Mouse (Mus musculus) embryo, embryonic 11.5 days (tissue): ENCODE results near the gene March1.
A peak's percentile ranks its signal among the peaks of the same experiment; 100 is the strongest.

ENCODE experiments used
- DNase-seq: peaks from one replicate; pipeline ENCODE4 v3.0.0-alpha.2; 2012; ENCODE audit warnings: low read depth, low spot score

The March1 gene

DNA sequence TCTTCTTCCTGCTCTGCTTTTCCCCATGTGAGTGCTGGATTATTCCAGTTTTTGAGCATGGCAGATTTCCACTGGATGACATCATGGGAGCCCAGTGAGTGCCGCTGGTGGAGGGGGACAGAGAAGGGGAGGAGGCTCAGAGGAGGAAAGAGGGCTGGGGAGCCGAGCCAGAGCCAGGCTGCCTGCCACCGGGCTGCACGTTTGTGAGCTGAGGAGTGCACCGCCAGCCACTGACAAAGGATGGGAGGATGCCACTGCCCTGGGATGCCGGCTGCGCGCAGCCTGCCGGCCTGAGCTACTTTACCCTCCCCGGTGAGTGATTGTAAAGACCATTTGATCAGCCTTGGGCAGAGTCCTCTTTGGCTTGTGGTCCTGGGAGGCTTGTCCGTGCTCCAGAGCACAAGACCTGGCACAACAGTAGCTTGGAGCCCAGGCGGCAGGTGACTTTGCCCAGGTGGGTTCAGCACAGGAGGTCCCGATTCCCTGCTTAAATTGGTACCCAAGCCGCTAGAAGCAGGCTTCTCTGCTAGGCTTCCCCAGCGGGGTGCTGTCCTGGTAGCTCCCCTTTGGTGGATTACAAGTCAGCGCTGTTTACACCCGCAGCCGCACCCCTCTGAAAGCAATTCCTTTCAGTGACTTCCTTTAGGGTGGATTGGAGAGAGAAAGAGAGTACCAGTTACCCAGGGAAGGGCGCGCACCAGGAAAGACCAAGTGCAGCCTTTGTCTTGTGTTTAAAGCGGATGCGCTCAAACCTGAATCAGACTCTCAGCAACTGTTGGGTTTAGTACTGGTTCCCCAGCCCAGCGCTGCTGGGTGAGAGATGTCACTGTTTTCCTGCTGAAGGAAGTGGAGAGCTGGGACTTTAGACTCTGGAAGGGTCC lies at the start of gene March1:
Gene March1 (plus strand): TSS at position 30 of the 881 bp plus-strand sequence.
- DNase-seq: no peak

DNA sequence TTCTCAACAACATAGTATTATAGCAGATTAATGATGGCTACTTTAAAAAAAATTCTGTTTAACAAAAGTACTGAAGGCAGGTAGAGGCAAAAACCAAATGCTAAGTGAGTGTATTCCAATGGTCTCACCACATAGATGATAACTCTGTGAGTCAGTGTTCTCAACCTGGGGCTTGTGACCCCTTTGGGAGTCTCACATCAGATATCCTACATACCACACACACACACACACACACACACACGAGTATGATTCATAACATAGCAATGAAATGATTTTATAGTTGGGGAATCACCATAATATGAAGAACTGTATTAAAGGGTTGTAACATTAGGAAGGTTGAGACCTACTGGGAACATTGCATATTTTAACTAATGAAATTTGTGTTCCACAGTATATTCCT lies 30.8 kb upstream of the March1 start:
- no peak for DNase-seq

DNA sequence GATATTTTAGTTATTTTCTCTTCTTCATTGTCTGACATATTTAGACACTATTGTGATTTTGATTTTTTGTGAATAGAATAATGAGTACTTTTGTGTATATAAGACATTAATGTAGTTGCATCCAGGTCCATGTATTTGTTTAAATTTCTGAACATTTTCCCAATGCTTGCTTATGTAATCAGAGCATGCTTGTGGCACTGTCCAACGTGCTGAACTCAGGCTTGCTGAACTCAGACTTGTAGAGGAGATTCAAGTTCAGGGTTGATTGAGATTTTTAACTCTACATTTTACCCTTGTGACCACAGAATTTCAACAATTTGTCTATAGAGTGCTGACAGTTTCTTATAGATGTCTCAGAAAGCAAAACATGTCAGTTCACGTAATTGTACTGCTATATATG lies 14.5 kb upstream of the March1 start:
- peak; percentile 23 for DNase-seq

- DNase-seq: no peak
These were observed 8.2 kb upstream of the March1 start for GRCm38 (mm10) chr8:65609509-65609908.

- no peak for DNase-seq
These were observed 1.3 kb downstream of the March1 start for GRCm38 (mm10) chr8:65618966-65619365.

- no peak for DNase-seq
These were observed 27.2 kb downstream of the March1 start for GRCm38 (mm10) chr8:65644931-65645330.

DNA sequence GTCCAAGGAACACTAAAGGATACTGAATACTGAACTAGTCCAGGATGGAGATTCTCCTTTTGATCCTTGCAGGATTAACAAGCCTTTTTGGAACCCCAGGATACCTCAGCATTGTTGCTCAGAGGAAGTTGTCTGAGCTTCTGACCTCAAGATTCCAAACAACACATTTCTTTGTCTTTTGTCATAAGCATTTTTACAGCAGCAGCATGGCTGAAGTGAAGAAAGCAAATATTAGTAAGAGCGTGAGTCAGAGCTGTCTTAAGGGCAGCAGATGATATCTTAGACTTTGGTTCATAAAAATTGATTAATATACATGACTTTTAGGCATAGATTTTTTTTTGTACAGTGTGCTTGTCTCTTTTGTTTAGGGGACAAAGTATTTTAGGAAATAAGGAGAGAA lies 27.8 kb downstream of the March1 start:
- no peak for DNase-seq

DNA sequence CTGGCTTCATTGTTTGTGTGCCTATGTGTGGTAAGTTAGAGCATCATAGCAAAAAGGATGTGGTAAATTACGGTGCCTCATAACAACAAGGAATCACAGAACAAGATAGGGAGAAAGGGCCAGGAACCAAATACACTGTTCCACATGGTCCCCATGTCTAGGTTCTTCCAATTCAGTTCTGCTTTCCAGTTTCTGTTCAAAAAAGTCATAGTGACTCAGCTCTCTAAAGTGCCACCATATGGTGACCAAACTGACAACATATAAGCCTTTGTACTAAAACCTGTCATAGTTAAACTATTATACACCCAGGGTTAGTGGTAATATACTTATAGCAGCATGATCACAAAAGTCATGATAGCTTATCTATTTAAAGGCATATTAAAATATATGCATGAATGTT lies 28.2 kb downstream of the March1 start:
- DNase-seq: no peak

DNA sequence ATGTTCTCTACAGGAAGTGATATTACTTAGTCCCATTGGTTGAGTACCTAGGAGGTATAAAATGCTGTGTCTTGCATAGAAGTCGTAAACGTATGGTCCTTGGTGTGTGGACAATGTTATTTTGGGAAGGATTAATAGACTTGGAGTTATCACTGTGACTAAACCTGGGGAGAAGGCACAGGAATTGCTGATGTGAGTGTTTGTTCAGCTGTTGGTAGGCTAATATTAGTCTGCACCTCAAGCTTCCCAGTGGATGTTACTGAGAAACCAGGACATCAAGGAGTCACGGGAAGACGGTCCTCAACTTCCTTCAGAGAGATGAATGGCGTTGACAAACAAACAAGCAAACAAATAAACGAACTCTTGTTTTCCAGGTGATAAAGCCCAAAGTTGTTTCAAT lies 38.2 kb downstream of the March1 start:
- no peak for DNase-seq

- no peak for DNase-seq
These were observed 44.2 kb downstream of the March1 start for GRCm38 (mm10) chr8:65661885-65662284.

DNA sequence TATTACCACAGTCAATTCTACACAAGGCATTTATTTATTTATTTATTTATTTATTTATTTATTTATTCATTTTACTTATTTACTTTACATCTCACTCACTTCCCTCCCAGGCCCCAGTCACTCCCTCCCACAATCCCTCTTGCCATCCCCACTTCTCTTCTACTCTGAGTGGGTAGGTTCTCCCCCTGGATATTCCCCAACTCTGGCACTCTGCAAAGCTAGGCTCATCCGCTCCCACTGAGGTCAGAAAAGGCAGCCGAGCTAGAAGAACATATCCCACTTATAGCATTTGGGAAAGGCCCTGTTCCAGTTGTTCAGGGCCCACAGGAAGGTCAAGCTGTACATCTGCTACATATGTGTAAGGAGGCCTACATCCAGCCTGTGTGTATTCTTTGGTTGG lies 48.1 kb downstream of the March1 start:
- no peak for DNase-seq

DNA sequence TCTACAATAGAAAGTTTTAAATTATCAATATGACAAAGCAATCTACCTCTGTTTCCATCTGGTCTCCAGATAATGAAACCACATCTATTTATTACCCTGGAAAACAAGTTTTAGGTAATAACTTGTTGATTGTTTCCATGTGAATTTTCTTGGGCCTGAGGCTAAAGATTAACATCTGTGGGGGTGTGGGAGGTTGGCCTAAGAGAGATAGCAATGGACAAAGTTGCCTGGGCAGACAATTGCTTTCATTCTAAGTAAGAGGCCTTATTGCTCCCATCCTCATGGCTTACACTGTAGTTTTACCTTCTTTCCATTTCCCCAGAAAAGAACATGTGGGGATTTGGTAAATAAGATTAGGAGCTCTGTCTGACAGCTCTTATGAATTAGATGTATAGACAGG lies 125.4 kb downstream of the March1 start:
- DNase-seq: no peak

GRCm38 (mm10) chr8:65775815-65776214 lies 158.1 kb downstream of the March1 start:
- DNase-seq: no peak

DNA sequence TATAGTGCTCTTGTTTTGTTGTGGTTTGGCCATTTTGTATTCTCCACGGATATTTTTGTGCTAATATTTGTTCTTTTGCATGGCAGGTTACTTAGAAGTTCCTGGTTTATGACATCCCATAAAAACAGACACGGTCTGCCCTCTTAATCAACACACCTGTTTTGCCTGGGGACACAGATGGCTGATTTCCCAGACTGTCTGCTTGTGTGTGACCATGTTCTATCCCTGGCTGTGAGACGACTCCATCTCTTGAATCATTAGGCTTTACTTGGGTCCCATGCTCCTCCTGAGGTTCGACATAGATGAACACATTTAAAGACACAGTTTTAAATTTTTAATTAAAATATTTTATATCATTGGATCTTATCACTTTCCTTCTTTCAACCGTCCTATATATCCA lies 163.5 kb downstream of the March1 start:
- no peak for DNase-seq

- no peak for DNase-seq
These were observed 195.3 kb downstream of the March1 start for GRCm38 (mm10) chr8:65812971-65813370.

DNA sequence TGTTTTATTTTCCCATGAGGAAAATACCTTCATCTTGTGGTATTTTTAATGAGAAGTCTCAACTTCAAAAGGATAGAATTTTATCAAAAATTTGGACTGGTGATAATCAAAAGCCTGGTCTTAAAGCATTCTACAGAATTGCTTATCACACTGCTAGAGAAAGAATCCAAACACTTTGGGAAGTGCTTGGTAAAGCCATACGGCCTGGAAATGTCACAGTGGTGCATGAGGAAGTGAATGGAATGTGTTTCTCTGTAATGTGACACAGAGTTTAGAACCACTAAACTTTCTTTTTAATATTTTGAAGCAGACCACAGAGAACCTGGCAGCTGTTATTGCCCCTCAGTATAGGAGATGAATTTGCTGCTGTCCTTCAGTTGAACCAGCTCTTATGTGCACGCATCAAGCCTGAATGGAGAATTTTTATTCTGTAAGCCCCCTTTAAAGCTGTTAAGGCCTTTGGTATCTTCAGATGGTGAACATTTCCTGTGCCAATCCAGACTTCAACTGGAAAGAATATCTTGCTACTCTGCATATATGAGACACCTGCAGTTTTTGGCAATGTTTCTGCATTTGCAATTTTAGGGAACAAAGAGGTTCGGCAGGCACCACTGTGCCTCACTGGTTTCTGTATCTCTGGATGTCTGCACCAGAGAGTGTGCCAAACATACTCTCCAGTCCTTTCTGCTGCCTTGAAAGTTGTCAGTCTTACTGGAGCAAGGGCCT lies 304.8 kb downstream of the March1 start:
- DNase-seq: no peak

GRCm38 (mm10) chr8:65956948-65957347 lies 339.2 kb downstream of the March1 start:
- no peak for DNase-seq

DNA sequence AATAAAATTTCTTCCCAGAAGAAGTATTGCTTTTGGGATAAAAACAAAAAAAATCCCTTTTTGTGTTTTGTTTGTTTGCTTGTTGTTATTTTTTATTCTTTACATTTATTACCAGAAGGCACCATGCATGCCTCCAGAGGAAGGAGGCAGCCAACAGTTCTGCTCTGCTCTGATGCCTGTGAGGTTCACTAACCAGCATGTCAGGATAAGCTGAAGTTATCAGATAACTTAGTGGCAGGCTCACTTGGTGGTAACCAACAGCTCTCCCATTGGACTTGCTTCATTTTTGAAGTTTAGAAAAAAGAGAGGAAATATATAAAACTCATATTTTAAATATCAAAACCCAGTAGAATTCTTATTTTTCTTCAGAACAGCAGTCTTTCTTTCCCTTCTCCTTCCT lies 339.8 kb downstream of the March1 start:
- DNase-seq: no peak

- DNase-seq: no peak
These were observed 349.0 kb downstream of the March1 start for GRCm38 (mm10) chr8:65966502-65967222.

DNA sequence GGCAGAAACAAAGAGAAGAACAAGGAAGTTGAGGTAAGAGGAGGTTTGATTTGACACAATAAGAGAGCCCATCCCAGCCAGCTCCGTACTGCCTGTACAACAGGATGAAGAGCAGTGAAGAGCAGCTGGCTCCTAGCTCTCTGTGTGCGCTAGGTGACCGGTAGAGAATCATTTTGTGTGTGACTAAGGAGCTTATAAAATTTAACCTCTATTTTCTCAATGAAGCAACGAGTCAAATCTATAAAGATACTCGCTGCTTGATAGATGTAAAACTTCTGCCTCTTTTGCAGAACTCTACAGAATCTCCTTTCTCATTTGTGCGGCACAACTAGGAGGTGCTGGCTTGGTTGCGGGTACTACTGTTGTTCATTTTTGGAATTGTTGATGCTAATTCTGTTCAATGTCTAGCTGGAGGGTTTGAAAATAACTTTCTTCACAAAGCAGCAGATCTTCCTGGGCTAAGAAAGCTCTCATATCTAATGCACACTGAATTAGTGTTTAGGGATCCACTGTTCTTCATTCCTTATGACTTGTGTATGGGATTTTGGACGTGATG lies 349.6 kb downstream of the March1 start:
- no peak for DNase-seq

GRCm38 (mm10) chr8:65976905-65977304 lies 359.2 kb downstream of the March1 start:
- no peak for DNase-seq

- no peak for DNase-seq
These were observed 364.3 kb downstream of the March1 start for GRCm38 (mm10) chr8:65982039-65982438.
